Comparison of ENCODE assay signal across 8 mouse cellular contexts in genomic region chr6:128438871-128439341, GRCm38 (mm10). TPM values are rescaled to one million over a fixed set of nuclear protein-coding genes. Genes with fewer than 3 reads are reported as not detected.
DNase-seq lines count a peak whose midpoint lies in the region; ATAC-seq and TF ChIP-seq lines count a peak whose summit lies in the region.

No protein-coding gene starts in this region.

- H3K4me3 ChIP-seq in left cerebral cortex, adult 2 months, result peak overlapping the region; percentile 98
- H3K4me3 ChIP-seq in hindbrain, embryonic 10.5 days, result peak overlapping the region; percentile 96
- peak overlapping the region; percentile 93 for H3K4me3 ChIP-seq in liver, embryonic 13.5 days (replicated peaks)
- H3K4me3 ChIP-seq in stomach, embryonic 15.5 days (replicated peaks), result peak overlapping the region; percentile 92

- H3K9ac ChIP-seq in liver, embryonic 13.5 days, result peak overlapping the region; percentile 96
- H3K9ac ChIP-seq in stomach, embryonic 15.5 days, result peak overlapping the region; percentile 39; the same call in 1 of the 2 replicates

- no peaks in the 10 kb centered on the region for H3K9me3 ChIP-seq in hindbrain, embryonic 10.5 days
- no peaks in the 10 kb centered on the region for H3K9me3 ChIP-seq in liver, embryonic 13.5 days (replicated peaks)
- H3K9me3 ChIP-seq in stomach, embryonic 15.5 days, result no peaks in the 10 kb centered on the region

- H3K4me2 ChIP-seq in liver, embryonic 13.5 days, result peak overlapping the region; percentile 99
- H3K4me2 ChIP-seq in stomach, embryonic 15.5 days, result peak overlapping the region; percentile 71

- intact Hi-C loops in left cerebral cortex, adult 2 months (cut with DNase I), result loop anchor here (5.0 to 10.0 kb wide), 2 partner anchors 38 to 1096 kb away; partner anchors contain the start of gene Gabarapl1
- intact Hi-C loops in left cerebral cortex, postnatal 25 days (cut with DNase I), result loop anchor here (2.0 kb wide), 1 partner anchor 40 kb away; no protein-coding TSS in a partner anchor

- no peak for TF ChIP-seq CTCF in left cerebral cortex, adult 2 months (IDR thresholded peaks at IDR 0.05)

- peaks cover 17% of the 10 kb centered on the region; the same call in 1 of the 2 replicates for H3K27me3 ChIP-seq in hindbrain, embryonic 10.5 days (ENCODE audit: insufficient read depth, poor library complexity, severe bottlenecking)
- no peaks in the 10 kb centered on the region for H3K27me3 ChIP-seq in liver, embryonic 13.5 days
- no peaks in the 10 kb centered on the region for H3K27me3 ChIP-seq in stomach, embryonic 15.5 days (replicated peaks)

- WGBS in hindbrain, embryonic 10.5 days, result 34% methylated on average over 18 of the region's 18 CpGs
- WGBS in liver, embryonic 13.5 days (ENCODE audit: insufficient replicate concordance), result 20% methylated on average over 18 of the region's 18 CpGs
- 23% methylated on average over 18 of the region's 18 CpGs for WGBS in stomach, embryonic 15.5 days

- ATAC-seq in liver, embryonic 13.5 days (ENCODE audit: low read depth), result peak; percentile 52
- peak; percentile 30; the same call in 1 of the 2 replicates for ATAC-seq in stomach, embryonic 15.5 days (ENCODE audit: insufficient read depth, low FRiP score, low read depth)
- ATAC-seq in megakaryocyte-erythroid progenitor cell, adult 5-6 weeks (replicated peaks; ENCODE audit: low FRiP score, low TSS enrichment, poor library complexity, severe bottlenecking), result no peak

- peaks cover 18% of the 10 kb centered on the region for H3K4me1 ChIP-seq in hindbrain, embryonic 10.5 days (replicated peaks)
- peaks cover 47% of the 10 kb centered on the region for H3K4me1 ChIP-seq in liver, embryonic 13.5 days (replicated peaks)
- H3K4me1 ChIP-seq in stomach, embryonic 15.5 days, result peaks cover 7% of the 10 kb centered on the region; the same call in 1 of the 2 replicates

- peaks cover 29% of the 10 kb centered on the region for H3K36me3 ChIP-seq in hindbrain, embryonic 10.5 days
- H3K36me3 ChIP-seq in liver, embryonic 13.5 days, result peaks cover 29% of the 10 kb centered on the region
- H3K36me3 ChIP-seq in stomach, embryonic 15.5 days, result peaks cover 20% of the 10 kb centered on the region

- no peak for DNase-seq in left cerebral cortex, adult 2 months (ENCODE audit: extremely low spot score in 1 of 2, low spot score in 2 of 2)
- DNase-seq in left cerebral cortex, postnatal 25 days (ENCODE audit: low spot score in 2 of 2), result no peak
- DNase-seq in cerebellum, adult 9-11 months, result peak; percentile 70
- no peak for DNase-seq in hindbrain, embryonic 10.5 days (ENCODE audit: low spot score)
- peak; percentile 27 for DNase-seq in liver, embryonic 13.5 days
- DNase-seq in urinary bladder, postnatal 4 days (ENCODE audit: low spot score in 2 of 2), result no peak

- H3K27ac ChIP-seq in left cerebral cortex, adult 2 months, result peak overlapping the region; percentile 71
- peak overlapping the region; percentile 98 for H3K27ac ChIP-seq in hindbrain, embryonic 10.5 days
- H3K27ac ChIP-seq in liver, embryonic 13.5 days, result peak overlapping the region; percentile 67
- peak overlapping the region; percentile 95 for H3K27ac ChIP-seq in stomach, embryonic 15.5 days

RNA-seq across cellular contexts. Expression of gene Fkbp4, which starts 0.4 kb away (rescaled TPM):
- total RNA-seq in left cerebral cortex, adult 2 months (2021), result 100 to 1,000 TPM; 118 TPM
- total RNA-seq in left cerebral cortex, postnatal 25 days (2021), result 100 to 1,000 TPM; 117 to 119 TPM
- 548 and 688 TPM in 2 replicates for polyA plus RNA-seq in hindbrain, embryonic 10.5 days (2016; fragmentation: Nextera tagmentation; extraction: Ambion mirVana)
- polyA plus RNA-seq in liver, embryonic 13.5 days (2015; fragmentation: Nextera tagmentation; extraction: Ambion mirVana), result 273 and 316 TPM in 2 replicates
- 407 and 470 TPM in 2 replicates for polyA plus RNA-seq in stomach, embryonic 15.5 days (2015; fragmentation: Nextera tagmentation; extraction: Ambion mirVana)
- 234 and 279 TPM in 2 replicates for total RNA-seq in megakaryocyte-erythroid progenitor cell, adult 5-6 weeks (2014; fragmentation: Nextera tagmentation)
- total RNA-seq in megakaryocyte-erythroid progenitor cell, adult 5-6 weeks (2017), result 419 and 525 TPM in 2 replicates

RNA-seq across cellular contexts. Expression of gene Itfg2, which starts 14.2 kb away (rescaled TPM):
- 10 to 100 TPM; 34.8 to 36.0 TPM for total RNA-seq in left cerebral cortex, adult 2 months (2021)
- 10 to 100 TPM; 25.0 to 30.9 TPM for total RNA-seq in left cerebral cortex, postnatal 25 days (2021)
- polyA plus RNA-seq in hindbrain, embryonic 10.5 days (2016; fragmentation: Nextera tagmentation; extraction: Ambion mirVana), result 39.0 and 41.3 TPM in 2 replicates
- 13.4 and 16.1 TPM in 2 replicates for polyA plus RNA-seq in liver, embryonic 13.5 days (2015; fragmentation: Nextera tagmentation; extraction: Ambion mirVana)
- polyA plus RNA-seq in stomach, embryonic 15.5 days (2015; fragmentation: Nextera tagmentation; extraction: Ambion mirVana), result 28.5 and 29.0 TPM in 2 replicates
- total RNA-seq in megakaryocyte-erythroid progenitor cell, adult 5-6 weeks (2014; fragmentation: Nextera tagmentation), result 39.1 and 52.6 TPM in 2 replicates
- total RNA-seq in megakaryocyte-erythroid progenitor cell, adult 5-6 weeks (2017), result 19.3 and 24.7 TPM in 2 replicates

RNA-seq across cellular contexts. Expression of gene Nrip2, which starts 39.8 kb away (rescaled TPM):
- total RNA-seq in left cerebral cortex, adult 2 months (2021), result 10 to 100 TPM; 12.7 to 13.7 TPM
- total RNA-seq in left cerebral cortex, postnatal 25 days (2021), result 1 to 10 TPM; 9.9 to 10.0 TPM
- polyA plus RNA-seq in hindbrain, embryonic 10.5 days (2016; fragmentation: Nextera tagmentation; extraction: Ambion mirVana), result 2.5 and 3.3 TPM in 2 replicates
- polyA plus RNA-seq in liver, embryonic 13.5 days (2015; fragmentation: Nextera tagmentation; extraction: Ambion mirVana), result 1.4 and 1.6 TPM in 2 replicates
- polyA plus RNA-seq in stomach, embryonic 15.5 days (2015; fragmentation: Nextera tagmentation; extraction: Ambion mirVana), result 4.7 and 5.3 TPM in 2 replicates
- total RNA-seq in megakaryocyte-erythroid progenitor cell, adult 5-6 weeks (2014; fragmentation: Nextera tagmentation), result not detected in 2 replicates
- total RNA-seq in megakaryocyte-erythroid progenitor cell, adult 5-6 weeks (2017), result not detected in 2 replicates

Comparison
In these comparisons a context has a peak if more than half of its experiments do, and no peak if none do; other contexts are left out.
1. DNase-seq: peak in cerebellum, adult 9-11 months (single experiment) and liver, embryonic 13.5 days (single experiment); none in left cerebral cortex, adult 2 months (0 of 2), left cerebral cortex, postnatal 25 days (0 of 2), hindbrain, embryonic 10.5 days (single experiment) and urinary bladder, postnatal 4 days (0 of 2).
2. RNA of gene Nrip2, which starts 39.8 kb away (total RNA-seq): 12.7 to 13.7 TPM in left cerebral cortex, adult 2 months and 9.9 to 10.0 TPM in left cerebral cortex, postnatal 25 days; not detected in megakaryocyte-erythroid progenitor cell, adult 5-6 weeks; every median in the first group is over 10 times any median in the second.
3. Peak in every context shown above with its lines, with median percentiles within 50 percentile points of each other: H3K27ac ChIP-seq and H3K4me3 ChIP-seq.